Mouse (Mus musculus) fat pad, adult 2 months (tissue): ENCODE results near the gene Gm20671.
"Not testable (repeated sequence)": the region's sequence is repeated elsewhere in the genome, so short reads cannot be mapped to it uniquely, and the experiment has no call there.

Source experiments
- DNase-seq: peaks from one replicate; pipeline ENCODE4 v3.0.0-alpha.2; 2011; ENCODE audit warnings: low read depth, low spot score; ENCODE audit errors: extremely low read depth

Gm20671 gene

DNA sequence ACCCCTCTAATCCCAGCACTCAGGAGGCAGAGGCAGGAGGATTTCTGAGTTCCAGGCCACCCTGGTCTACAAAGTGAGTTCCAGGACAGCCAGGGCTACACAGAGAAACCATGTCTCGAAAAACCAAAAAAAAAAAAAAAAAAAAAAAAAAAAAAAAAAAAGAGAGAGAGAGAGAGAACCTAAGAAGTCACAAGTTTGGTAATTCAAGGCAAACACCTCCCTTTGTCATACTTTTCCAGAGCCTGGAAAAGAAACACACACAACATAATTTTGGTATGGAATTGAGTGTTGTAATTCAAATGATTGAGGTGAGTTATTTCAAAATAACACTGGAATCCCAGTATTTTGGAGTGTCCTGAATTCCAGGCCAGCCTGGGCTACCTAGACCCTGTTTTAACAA lies 40.5 kb downstream of the Gm20671 start:
- DNase-seq = not testable (repeated sequence)

DNA sequence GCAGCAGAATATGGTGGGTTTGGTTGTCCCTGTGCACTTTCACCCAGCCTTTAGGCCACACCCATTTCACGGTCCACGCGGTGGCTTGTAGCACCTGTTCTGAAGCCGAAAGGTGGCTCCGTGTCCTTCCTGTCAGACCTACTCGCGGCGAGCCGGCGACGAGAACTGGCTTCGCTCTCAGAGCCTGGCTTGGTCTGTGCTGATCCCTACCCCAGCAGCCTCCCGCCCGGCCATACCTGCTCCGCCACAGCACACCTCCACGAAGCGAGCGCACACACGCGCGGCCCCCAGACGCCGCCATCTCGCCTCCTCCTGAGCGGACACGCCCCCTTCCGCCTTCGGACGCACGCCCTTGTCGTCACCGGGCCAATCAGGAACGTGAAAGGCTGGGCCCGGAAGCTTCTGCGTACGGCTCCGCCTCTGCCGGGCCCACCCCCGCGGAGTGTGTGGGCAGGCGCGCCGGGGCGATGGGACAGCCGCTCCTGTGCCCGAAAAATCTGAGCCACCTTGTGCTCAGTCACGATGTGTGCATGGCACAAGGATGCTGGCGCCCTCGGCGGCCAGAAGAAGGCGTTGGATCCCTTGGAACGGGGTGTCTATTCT lies 41.5 kb downstream of the Gm20671 start, which contains the start of gene Pisd:
Gene Pisd, minus strand, starts transcription at position 334 of the 603 bp plus-strand sequence.
- DNase-seq = peak; percentile 23

DNA sequence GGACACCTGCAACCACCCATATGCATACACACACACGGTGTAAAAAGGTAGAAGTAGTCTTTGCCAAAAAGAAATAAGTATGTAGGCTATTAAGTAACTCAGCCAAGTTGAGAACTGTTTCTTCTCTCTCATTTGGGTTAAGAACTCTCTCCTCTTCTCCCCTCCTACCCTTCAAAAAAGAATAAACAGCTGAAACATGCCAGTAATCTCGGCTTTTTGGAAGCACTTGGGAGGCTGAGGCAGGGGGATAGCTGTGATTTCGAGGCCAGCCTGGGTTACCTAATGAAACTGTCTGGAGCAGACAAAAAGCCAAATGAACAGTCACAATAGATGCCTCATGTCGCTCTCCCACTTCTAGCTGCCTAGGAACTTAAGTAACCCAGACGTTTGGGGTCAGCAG lies 42.2 kb downstream of the Gm20671 start:
- DNase-seq = no peak

DNA sequence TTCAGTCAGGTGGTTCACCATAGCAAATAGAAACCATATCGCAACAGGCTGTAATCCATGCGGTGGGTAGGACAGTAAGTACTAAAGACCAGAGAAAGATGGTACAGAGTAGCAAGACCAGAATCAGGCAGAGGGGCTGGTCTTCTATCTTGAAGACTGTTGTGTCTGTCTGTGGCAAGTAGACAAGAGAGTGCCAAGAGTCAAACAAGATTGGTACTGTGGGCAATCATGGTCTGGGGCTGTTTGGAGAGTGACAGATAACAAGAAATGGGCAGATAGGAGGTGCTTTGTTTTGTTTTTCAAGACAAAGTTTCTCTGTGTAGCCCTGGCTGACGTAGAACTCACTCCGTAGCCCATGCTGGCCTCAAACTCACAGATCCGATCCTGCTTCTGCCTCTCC lies 45.3 kb downstream of the Gm20671 start:
- DNase-seq = no peak

DNA sequence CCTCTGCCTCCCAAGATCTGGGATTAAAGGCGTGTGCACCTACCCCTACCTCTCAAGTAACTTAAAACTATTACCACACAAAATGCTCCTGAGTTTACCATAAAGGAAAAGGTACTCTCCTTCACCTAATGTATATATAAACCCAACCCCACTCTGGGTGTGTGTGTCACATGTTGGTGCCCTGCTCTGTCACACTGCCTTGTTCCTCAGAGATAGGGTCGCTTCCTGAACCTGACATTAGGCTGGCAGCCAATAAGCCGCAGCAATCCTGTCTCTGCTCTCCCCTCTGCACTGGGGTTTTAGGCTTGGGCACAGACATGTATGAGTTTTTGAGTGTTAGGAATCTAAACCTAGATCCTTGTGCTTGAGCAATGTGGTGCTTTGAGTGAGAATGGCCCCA lies 48.7 kb downstream of the Gm20671 start:
- no peak for DNase-seq

DNA sequence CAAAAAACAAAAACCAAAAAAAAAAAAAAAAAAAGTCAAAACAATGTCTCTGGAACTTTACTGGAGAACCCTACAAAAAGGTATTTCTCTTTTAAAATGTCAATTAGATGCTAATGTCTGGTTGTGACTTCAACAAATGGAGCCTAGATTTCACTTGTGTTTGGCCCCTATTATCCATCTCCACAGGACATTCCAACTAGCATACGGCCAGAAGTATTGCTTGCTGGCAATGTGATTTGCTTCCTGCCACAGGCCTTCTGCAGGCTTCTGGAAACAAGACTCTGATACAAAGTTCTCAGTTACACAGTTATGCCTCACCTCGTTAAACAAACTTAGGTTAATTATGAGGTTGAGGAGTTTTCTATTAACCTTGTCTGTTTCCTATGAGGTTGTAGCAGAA lies 54.5 kb downstream of the Gm20671 start:
- DNase-seq = no peak

DNA sequence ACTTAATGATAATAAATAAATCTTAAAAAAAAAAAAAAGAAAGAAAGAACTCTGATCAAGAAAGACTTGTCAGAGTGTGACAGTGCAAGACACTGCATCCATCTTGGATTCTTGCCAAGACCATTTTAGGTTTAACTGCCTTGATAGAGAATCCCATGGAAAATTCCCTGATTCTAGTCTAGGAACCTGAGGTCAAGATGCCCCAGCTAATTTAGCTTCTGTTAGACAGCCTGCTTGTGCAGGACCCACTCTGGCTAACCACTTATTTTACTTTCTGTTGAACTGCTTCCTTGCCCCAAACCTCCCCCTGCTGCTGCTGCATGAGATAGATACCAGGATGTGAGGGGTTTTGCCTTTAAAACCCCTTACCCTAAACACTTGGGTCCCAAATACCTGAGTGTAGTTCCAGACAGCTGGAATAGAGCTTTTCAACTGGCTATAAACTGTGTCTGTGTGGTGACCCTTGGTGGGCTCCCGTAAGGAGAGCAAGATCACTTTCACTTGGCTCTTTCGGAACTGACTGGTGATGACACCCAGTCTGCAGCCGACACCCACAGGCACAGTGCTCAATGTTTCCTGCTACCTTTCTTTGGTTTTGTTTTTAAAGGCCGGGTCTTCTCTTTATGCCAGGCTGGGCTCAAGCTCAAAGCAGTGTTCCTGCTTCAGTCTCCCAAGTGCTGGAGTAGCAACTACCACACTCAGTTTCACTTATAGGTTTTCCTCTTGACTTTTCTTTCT lies 59.1 kb downstream of the Gm20671 start:
- no peak for DNase-seq

DNA sequence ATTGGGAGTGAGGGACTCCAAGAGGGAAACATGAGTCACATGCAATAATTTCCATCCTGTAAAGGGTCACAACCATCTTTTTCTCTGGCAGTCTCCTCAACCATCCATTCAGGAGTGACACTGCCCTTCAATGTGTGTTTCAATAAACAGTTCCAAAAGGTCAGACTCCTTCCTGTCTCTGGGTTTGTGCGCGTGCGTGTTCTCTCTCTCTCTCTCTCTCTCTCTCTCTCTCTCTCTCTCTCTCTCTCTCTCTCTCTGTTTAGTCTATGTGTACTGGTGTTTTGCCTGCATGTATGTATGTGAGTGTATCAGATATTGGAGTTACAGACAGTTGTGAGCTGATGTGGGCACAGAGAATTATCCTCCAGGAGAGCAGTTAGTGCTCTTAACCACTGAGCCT lies 59.9 kb downstream of the Gm20671 start:
- DNase-seq = no peak

DNA sequence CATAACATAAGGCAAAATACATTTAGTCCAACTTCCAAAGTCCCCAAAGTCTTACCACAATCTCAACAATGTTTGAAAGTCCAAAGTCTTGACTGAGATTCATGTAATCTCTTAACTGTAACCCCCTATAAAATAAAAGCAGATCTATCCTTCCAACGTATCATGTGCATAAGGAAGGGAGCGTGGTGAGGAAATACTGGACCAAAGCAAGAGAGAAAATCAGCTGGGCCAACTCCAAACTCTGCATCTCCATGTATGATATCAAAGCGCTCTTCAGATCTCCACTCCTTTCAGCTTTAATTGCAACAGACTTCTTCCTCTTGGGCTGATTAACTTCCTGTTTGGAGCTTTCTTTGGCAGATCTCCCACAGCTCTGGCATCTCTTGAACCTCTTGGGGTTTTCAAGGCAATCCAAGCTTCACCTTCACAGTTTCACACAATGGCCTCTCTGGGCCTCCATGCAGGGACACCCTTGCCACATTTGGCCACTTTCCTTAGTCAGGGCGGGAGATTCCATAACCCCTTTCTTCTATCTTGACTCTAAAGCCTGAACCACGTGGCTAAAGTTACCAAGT lies 65.3 kb downstream of the Gm20671 start:
- DNase-seq = no peak

DNA sequence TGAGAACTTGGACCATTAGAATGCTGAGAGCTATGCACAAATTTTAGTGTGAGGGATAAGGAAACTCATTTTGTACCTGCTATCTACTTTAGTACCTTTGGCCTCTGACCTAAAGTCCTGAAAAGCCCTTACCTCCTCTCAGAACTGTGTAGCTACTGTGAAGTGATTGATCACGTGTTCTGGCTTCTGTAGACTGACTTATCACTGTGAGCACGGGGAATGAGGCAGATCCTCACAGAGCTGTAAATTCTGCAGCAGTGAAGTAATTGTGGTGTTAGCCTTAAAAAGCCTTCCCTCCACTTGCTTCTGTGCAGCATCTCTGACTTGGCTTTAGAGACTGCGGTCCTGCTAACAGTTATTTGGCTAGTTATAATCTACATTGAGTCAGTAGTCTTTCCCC lies 66.1 kb downstream of the Gm20671 start:
- no peak for DNase-seq

DNA sequence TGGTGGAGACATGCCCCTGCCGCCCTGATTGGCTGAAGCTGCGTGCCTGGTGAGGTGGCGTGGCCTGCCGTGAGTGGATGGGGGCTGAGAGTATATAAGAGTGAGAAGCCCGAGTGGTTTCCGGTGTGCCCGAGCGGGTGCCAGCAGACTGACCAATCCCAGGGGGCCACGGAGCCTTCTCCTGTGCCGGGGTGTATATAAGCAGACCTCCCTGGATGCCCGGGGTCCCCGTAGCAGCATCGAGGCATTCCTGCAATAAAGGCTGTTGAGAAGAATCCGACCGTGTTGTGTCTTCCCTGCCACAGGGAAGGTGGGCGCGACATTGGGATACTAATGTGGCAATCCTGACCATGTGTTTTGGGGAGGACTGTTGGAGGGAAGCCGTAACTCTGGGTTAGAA lies 66.6 kb downstream of the Gm20671 start:
- not testable (repeated sequence) for DNase-seq

DNA sequence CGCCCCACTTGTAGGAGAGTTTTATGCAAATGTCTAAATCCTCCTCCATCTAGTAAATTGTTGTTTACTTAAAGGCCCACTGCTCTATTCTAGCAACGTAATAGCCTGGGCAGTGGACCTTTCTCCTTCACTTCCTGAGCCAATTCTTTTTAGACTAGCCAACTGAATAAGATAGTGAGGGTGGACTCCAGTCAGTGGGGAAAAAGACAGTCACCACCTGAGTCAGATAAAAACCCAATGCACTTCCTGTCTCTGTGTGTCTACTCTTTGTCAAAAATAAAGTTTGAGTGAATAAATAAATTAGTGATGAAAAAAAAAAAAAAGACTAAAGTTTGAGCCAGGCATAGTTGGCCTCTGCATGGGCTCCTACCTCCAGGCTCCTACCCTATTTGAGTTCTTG lies 67.2 kb downstream of the Gm20671 start:
- no peak for DNase-seq

DNA sequence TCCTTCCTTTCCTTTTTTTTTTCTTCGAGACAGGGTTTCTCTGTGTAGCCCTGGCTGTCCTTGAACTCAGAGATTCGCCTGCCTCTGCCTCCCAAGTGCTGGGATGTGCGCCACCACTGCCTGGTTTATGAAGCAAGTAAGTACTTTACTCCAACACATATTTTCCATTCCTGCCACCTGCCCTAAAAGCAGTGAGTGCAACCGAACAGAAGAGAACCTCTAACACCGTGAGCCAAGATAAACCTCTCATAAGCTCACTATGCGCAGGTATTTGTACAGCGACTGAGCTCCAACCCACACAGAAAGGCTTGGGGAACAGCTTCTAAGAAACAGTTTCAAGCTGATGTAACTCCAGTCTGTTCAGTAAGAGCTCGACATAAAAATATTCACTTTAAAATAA lies 70.8 kb downstream of the Gm20671 start:
- DNase-seq = peak; percentile 65

DNA sequence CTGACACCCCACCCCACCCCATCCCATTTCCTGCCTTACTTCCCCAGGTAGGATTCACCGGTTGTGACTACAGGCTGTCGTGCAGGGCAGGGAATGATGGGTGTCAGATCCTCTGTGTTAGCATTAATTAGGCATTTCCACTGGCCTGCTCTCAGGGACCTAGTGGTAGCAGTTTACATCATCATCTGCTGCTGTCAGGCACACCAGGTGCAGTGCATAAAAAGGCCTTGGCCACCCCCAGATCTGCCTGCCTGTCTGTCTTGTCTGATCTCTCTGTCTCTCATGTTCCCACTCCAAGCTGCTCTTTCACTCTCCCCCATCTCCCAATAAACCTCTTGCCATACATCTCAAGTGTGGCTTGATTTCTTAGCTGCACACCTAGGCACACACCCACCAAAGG lies 75.2 kb downstream of the Gm20671 start:
- no peak for DNase-seq

DNA sequence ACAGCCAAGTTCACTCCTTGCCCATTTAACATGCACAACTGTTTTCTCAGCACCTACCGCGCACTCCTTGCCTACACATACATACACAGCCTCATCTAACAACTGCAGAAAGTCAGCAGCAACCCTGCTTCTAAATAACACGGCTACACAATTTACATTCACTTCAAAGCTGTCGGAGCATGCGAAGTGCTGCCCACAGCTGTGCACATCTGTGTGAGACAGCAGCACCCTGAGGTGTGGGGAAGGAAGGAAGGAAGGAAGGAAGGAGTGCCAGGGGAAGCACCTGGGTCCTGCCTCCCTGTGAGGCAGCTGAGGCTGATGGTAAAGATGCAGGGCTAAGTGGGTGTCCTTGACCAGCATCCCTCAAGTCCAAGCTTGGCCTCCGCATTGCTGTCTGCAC lies 78.0 kb downstream of the Gm20671 start:
- no peak for DNase-seq

DNA sequence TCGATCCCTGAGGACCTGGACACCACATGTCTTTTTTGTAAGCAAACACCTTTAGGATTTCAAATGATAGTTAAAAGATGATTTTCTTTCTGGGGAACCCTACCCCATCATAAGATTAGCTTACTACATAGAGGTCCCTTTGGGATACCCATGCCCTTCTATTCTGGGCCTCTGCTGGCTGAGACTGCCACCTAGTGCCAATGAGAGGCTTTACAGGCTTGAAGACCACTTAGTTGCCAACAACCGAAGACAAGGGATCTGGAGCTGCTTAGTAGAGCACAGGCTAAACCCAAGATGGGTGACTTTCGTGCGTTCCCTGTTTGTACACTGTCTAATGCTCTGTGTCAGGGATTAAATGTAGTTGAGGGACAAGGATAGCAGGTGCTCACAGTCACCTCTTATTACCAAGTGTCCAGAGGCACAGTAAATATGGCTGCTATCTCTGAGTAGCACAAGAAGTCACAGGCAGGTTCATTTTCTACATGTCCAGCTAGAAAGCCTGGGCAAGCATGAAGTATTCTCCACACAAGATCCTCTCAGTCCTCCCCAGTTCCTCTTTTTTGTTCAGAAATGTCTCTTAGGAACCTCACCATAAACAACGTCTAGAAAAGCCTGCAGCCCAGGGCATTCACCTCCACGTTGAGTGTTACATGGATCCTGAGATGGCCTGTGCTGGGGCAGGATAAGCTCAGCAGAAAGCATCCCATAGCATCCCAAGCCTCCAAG lies 79.1 kb downstream of the Gm20671 start:
- DNase-seq = no peak

DNA sequence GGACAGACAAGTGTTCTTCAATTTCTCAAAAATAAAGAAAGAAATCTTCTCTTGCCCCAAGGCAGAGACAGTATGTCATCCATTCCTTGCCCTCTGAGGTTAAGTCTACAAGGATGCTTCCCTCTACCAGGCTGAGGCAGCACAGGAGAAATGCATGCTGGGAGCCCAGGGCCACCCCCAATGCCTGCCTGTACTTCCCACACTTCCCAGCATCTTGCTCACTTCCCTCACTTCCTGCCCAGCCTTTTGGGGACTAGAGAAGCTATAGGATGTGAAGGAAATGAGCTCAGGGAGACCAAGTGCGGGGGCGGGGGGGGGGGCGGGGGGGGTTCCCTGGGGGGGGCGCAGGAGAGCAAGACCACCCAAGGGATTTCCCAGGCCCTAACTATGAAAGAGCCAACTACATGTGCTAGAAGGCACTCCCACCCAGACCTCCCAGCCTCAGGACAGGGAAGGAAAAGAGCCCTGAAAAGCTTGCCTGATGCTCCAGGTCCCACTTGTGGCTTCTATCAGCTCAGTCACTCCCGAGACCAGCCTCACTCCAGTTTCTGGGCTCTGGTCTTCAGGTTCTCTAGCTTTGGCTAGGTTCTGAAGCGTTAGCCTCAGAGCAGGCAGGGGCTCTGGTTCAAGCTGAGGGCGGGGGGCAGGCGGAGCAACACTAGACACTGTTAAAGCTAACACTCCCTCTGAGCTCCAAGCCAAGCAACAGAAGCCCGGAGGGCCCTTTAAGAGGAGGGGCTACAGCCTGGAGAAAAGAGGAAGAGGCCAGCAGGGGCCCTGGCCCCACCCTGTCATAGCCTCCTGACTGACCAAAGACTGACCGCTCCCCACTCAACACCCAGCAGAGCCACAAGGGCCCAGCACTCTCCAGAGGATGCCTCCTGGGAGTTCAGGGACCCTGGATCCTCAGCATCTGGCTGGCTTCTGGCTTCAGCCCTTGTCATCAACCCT lies 80.9 kb downstream of the Gm20671 start:
- DNase-seq = no peak

DNA sequence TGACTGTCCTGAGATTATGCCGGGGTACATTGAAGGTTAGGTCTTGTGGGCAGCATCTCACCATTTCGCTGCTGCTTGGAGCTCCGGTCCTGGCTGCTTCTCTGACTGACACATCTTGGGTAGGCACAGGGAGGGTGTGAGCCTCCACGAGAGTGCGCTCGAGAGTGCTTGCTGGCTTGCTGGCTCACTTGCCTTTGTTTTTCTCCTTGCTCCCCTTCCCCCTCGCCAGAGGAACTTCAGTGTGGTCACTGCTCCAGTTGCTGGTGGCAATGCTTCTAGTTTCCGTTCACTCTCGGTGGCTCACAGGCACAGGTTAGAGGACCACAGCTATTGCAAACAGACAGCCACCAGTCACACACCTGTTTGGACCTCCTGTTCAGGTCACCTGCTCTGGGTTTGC lies 84.8 kb downstream of the Gm20671 start:
- DNase-seq = no peak

DNA sequence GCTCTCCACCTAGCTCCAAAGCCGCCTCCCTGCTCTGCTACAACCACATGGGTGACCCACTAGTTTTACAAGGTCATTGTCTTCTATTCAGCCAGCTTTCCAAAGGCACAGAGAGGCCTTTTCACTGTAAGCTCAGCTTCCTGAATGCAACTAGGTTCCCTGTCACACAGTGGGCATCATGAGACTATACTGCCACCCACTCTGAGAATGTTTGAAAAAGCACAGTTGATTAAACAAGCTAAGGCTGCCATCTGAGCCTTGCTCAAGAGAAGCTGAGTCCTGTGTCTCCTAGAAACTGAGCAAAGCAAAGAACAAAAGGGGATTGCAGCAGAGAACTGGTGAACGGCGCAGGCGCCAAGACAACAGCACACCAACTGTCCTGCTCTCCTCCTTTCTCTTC lies 85.5 kb downstream of the Gm20671 start:
- DNase-seq = not testable (repeated sequence)

DNA sequence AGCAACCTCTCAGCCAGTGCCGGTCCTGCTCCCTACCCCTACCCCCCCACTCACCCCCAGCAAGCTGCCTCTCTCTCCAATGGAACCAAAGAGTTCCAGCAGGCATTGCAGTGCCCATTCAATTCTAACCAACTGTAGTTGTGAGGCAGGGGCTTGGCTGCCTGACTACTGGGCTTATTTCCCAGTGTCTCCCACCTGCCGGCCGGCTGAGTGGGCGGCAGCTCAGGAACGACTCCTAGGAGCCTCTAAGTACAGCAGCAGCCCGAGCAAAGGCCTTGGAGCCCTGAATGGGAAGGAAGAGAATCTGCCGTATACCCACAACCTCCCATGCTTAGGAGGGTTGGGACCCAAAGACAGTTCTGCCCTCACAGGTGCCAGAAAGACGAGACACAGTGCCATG lies 86.1 kb downstream of the Gm20671 start:
- not testable (repeated sequence) for DNase-seq

DNA sequence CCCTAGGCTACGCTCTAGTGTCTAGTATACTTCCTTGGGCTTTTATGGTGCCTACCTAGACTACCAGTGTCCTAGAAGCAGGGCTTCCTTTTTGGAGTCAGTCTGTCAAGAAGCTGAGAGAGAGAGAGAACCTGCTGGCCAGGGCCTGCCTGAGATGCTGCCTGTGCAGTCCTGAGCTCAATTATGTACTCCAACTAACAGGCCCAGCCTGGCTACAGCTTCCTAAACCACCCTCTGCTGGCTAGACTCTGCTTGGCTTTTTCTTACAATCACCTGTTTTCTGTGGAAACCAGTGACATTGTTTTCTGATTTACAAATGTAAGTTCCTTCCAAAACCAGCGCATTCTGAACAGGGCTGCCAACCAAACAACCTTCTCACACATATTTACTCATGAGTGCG lies 86.8 kb downstream of the Gm20671 start:
- no peak for DNase-seq
